Mouse (Mus musculus) forebrain, embryonic 14.5 days (tissue): ENCODE data around the gene Me1. TPM values are rescaled to one million over a fixed set of nuclear protein-coding genes. Genes with fewer than 3 reads are reported as not detected.
A peak's percentile ranks its signal among the peaks of the same experiment; 100 is the strongest.

Experiments used
- ATAC-seq: fragments of 200-750 bp; cut with Nextera tagmentation; 2 replicates; pipeline ENCODE4 v1.8.0; 2017; ENCODE audit warnings: mild to moderate bottlenecking, moderate library complexity
- DNase-seq: peaks from one replicate; pipeline ENCODE4 v3.0.0-alpha.2; 2015; ENCODE audit warnings: low spot score
- H3K27ac ChIP-seq: fragments of 300-500 bp; sonication (generic); 2 replicates; pipeline ENCODE4 v1.5.1; 2014; ENCODE audit warnings: low read depth, mild to moderate bottlenecking, control low read depth, low read length, moderate library complexity
- H3K27me3 ChIP-seq: fragments of 300-500 bp; sonication (generic); replicated peaks from 2 replicates; pipeline ENCODE4 v1.6.1; 2014; ENCODE audit warnings: low read length, control low read depth, mixed read lengths; ENCODE audit not compliant: control insufficient read depth, insufficient read depth
- H3K36me3 ChIP-seq: fragments of 300-500 bp; sonication (generic); 2 replicates; pipeline ENCODE4 v1.6.1; 2014; ENCODE audit warnings: low read length, control low read depth; ENCODE audit not compliant: control insufficient read depth, insufficient read depth
- H3K4me1 ChIP-seq: fragments of 300-500 bp; sonication (generic); 2 replicates; pipeline ENCODE4 v1.6.1; 2014; ENCODE audit warnings: antibody characterized with exemption, low read length, control low read depth; ENCODE audit not compliant: control insufficient read depth, insufficient read depth
- H3K4me2 ChIP-seq: fragments of 300-500 bp; sonication (generic); 2 replicates; pipeline ENCODE4 v1.6.1; 2014; ENCODE audit warnings: mild to moderate bottlenecking, control low read depth, low read length
- H3K4me3 ChIP-seq: fragments of 300-500 bp; sonication (generic); 2 replicates; pipeline ENCODE4 v1.5.1; 2014; ENCODE audit warnings: low read depth, low read length, control low read depth
- H3K9ac ChIP-seq: fragments of 300-500 bp; sonication (generic); 2 replicates; pipeline ENCODE4 v1.6.1; 2014; ENCODE audit warnings: mild to moderate bottlenecking, low read length, control low read depth, moderate library complexity
- H3K9me3 ChIP-seq: fragments of 300-500 bp; sonication (generic); replicated peaks from 2 replicates; pipeline ENCODE4 v1.6.1; 2016; ENCODE audit warnings: low read length, control low read depth, mixed read lengths; ENCODE audit not compliant: control insufficient read depth
- WGBS: fragments of 180-500 bp; shearing (Covaris S2); extraction: QIAGEN DNeasy Blood & Tissue Kit; methylation state at CpG from one replicate; pipeline ENCODE4 v1.1.7; 2014; 5-methylcytosine and 5-hydroxymethylcytosine counted together
- polyA plus RNA-seq: library from polyadenylated mRNA; unstranded; fragments of >200 nt; fragmentation: Nextera tagmentation; extraction: Ambion mirVana; gene quantifications from 2 replicates; pipeline ENCODE4 v1.2.1, GENCODE M21; 2014

Gene Me1
- polyA plus RNA-seq = 13.8 and 19.1 TPM in 2 replicates

DNA sequence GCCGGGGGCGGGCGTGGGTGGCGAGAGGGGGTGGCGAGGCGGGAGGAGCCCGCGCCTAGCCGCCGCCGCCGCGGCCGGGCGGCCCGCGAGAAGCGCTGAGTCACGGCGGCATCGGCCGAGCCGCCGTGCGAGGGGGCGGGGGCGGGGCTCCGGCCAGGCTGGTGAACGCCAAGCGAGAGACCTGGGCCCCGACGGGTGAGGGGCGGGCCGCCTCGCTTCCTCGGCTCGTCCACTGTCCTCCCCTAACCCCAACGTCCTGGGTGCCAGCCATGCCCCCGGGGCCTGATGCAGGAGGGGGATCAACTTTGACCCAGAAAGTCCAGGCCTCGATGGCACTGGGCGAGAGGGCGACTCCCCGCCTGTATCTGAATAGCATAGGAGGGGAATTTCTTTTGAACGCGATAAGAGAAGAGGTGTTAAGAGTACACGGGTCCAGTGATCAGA is at the start of gene Me1:
Gene Me1, minus strand, starts transcription at position 136 of the 444 bp plus-strand sequence.
- Histone ChIP-seq H3K27ac (peak within 1 kb of the TSS; percentile 27; the same call in 1 of the 2 replicates), H3K9me3 (no peaks in the 10 kb centered on the region), H3K9ac (peak within 1 kb of the TSS; percentile 77), H3K4me1 (no peaks in the 10 kb centered on the region), H3K4me3 (peak within 1 kb of the TSS; percentile 64), H3K27me3 (no peaks in the 10 kb centered on the region), H3K4me2 (peak within 1 kb of the TSS; percentile 78), H3K36me3 (no peaks in the 10 kb centered on the region)
- DNase-seq = peak; percentile 54
- peak; percentile 79 for ATAC-seq
- WGBS = under 1% methylated on average over 30 of the region's 46 CpGs

DNA sequence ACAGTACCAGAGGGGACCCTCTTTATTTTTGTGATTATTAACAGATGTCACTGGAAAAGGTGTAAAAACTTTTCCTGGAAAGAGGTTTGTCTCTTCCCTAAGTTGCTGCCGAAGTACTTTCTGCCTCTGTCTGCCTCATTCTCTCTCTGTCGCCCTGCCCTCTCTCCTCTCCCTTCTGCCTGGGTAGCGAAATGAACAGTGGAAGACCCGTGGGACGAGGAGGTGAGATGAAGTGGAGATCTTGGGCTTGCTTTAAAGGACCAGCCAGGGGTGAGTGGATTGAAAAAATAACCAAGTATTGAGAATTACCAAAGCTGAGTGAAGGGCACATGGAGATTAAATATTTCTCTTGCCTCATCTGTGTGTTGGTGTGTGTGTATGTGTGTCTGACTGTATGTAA is 48.3 kb upstream of the Me1 start:
- no peak for ATAC-seq
- H3K9me3 ChIP-seq = no peaks in the 10 kb centered on the region
- DNase-seq = no peak
- no peaks in the 10 kb centered on the region for H3K36me3 ChIP-seq
- no peak overlapping the region for H3K9ac ChIP-seq
- H3K27me3 ChIP-seq = no peaks in the 10 kb centered on the region
- no peak overlapping the region for H3K27ac ChIP-seq
- H3K4me2 ChIP-seq = peak overlapping the region; percentile 55; the same call in 1 of the 2 replicates
- peaks cover 12% of the 10 kb centered on the region for H3K4me1 ChIP-seq
- WGBS = 37% methylated on average over 5 of the region's 5 CpGs
- H3K4me3 ChIP-seq = no peak overlapping the region

DNA sequence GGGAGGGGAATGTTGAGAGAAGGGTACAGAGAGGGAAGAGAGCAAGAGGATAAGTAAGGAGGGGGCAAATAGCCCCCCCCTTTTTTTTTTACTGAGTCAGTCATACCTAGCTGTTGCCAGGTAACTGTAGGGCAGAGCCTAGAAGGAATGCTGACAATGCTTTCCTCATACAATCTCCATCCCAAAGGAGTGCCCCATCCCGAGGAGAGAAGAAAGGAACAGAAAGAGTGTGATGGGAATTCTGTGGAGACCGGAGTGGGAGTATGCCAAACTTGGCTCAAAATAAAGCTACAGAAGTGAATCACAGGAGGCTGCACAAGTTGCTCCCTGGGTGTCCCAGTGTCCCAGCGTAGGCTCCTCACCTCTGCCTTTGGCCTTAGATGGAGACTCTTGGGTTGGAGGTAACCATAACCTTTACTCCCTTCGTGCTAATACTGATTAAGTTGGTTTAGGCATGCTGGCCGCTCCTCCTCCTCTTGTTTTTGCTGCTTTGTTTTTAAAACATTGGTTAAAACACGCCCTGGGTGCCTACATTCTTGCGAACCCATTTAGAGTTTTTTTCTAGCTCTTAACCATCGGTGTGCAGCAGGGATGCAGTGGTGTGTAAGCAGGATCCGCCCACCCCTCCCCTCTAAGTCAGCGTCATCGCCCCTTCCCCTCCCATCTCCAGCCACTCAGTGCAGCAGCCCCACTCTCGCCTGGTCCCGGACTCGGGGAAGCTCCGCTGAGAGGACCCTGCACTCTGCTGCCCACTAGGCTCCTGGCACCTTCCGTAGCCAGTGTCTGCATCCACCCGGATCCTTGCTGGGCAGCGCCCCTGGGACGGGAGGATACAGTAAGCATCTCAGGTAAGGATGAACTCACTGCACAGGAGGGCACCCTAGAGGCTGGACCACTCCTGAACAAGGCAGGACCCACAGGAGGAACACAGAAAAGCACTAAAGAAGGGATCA is 47.5 kb upstream of the Me1 start, which contains the start of gene Prss35:
Gene Prss35, plus strand, starts transcription at position 691 of the 953 bp plus-strand sequence.
- DNase-seq = peak; percentile 59
- peak; percentile 87 for ATAC-seq
- Histone ChIP-seq H3K4me1 (peaks cover 12% of the 10 kb centered on the region), H3K4me3 (peak within 1 kb of the TSS; percentile 25), H3K9ac (peak within 1 kb of the TSS; percentile 49), H3K27ac (no peak within 1 kb of the TSS), H3K9me3 (no peaks in the 10 kb centered on the region), H3K4me2 (peak within 1 kb of the TSS; percentile 55), H3K36me3 (no peaks in the 10 kb centered on the region), H3K27me3 (no peaks in the 10 kb centered on the region)
- WGBS = 1% methylated on average over 19 of the region's 19 CpGs

- Histone ChIP-seq H3K4me2 (no peak overlapping the region), H3K9ac (no peak overlapping the region), H3K4me1 (peaks cover 9% of the 10 kb centered on the region), H3K9me3 (no peaks in the 10 kb centered on the region), H3K27ac (no peak overlapping the region), H3K27me3 (no peaks in the 10 kb centered on the region), H3K36me3 (no peaks in the 10 kb centered on the region), H3K4me3 (no peak overlapping the region)
- 13% methylated on average over 3 of the region's 3 CpGs for WGBS
- no peak for ATAC-seq
- no peak for DNase-seq
Measured at GRCm38 (mm10) chr9:86739971-86740370, 44.2 kb upstream of the Me1 start.

DNA sequence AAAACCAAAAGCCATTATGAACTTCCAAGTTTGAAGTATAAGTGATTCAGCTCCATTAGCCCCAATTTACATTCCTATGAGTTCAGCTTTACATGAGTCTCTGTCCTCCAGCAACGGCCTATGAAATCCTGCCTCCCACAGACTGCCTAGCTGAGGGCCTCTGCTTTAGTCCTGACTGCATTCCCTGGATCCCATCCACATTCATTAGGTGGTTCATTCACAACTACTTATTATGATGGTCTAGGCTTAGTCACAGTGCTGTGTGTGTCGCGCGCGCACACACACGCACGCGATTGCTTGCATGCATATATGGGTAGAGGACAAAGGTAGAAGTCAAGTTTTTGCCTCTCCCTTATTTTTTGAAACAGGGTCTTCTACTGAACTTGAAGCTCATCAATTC is 43.0 kb upstream of the Me1 start:
- H3K4me3 ChIP-seq = no peak overlapping the region
- H3K36me3 ChIP-seq = no peaks in the 10 kb centered on the region
- DNase-seq (peak; percentile 10), ATAC-seq (no peak)
- WGBS = 82% methylated on average over 8 of the region's 8 CpGs
- H3K4me2 ChIP-seq = no peak overlapping the region
- H3K27ac ChIP-seq = no peak overlapping the region
- no peaks in the 10 kb centered on the region for H3K9me3 ChIP-seq
- peaks cover 9% of the 10 kb centered on the region for H3K4me1 ChIP-seq
- H3K27me3 ChIP-seq = no peaks in the 10 kb centered on the region
- H3K9ac ChIP-seq = no peak overlapping the region

GRCm38 (mm10) chr9:86738067-86738466 is 42.3 kb upstream of the Me1 start:
- ATAC-seq = no peak
- Histone ChIP-seq H3K9me3 (no peaks in the 10 kb centered on the region), H3K36me3 (no peaks in the 10 kb centered on the region), H3K4me3 (no peak overlapping the region), H3K27ac (no peak overlapping the region), H3K4me2 (no peak overlapping the region), H3K9ac (no peak overlapping the region), H3K27me3 (no peaks in the 10 kb centered on the region), H3K4me1 (peaks cover 3% of the 10 kb centered on the region)
- 93% methylated on average over 1 of the region's 1 CpGs for whole genome bisulfite sequencing
- no peak for DNase-seq

DNA sequence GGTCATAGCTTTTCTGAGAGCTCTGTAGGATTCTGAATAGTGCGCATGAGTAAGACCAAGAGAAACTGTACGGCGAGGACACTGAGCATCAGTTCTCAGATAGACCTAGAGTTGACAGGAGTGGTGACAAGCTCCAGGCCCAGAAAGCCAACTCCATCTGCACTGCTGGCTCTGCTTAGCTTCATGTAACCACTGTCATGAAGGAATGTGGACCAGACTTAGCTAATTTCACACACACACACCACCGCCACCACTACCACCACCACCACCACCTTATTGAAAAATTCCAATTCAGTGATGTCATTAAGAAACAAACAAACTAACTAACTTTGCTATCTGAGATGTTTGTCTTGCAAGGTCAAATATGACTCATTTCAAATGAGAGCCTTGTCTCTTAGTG is 41.2 kb upstream of the Me1 start:
- 95% methylated on average over 4 of the region's 4 CpGs for WGBS
- Histone ChIP-seq H3K27ac (no peak overlapping the region), H3K36me3 (no peaks in the 10 kb centered on the region), H3K4me1 (no peaks in the 10 kb centered on the region), H3K4me3 (no peak overlapping the region), H3K9ac (no peak overlapping the region), H3K27me3 (no peaks in the 10 kb centered on the region), H3K4me2 (no peak overlapping the region), H3K9me3 (no peaks in the 10 kb centered on the region)
- ATAC-seq (no peak), DNase-seq (no peak)

- no peak overlapping the region for H3K27ac ChIP-seq
- no peak overlapping the region for H3K4me3 ChIP-seq
- H3K27me3 ChIP-seq = no peaks in the 10 kb centered on the region
- H3K9ac ChIP-seq = no peak overlapping the region
- ATAC-seq (no peak), DNase-seq (no peak)
- 79% methylated on average over 9 of the region's 9 CpGs for WGBS
- H3K9me3 ChIP-seq = no peaks in the 10 kb centered on the region
- H3K4me1 ChIP-seq = no peaks in the 10 kb centered on the region
- no peak overlapping the region for H3K4me2 ChIP-seq
- H3K36me3 ChIP-seq = no peaks in the 10 kb centered on the region
Measured at GRCm38 (mm10) chr9:86734795-86735194, 39.0 kb upstream of the Me1 start.

- no peak overlapping the region for H3K27ac ChIP-seq
- H3K27me3 ChIP-seq = no peaks in the 10 kb centered on the region
- ATAC-seq (no peak), DNase-seq (no peak)
- no peak overlapping the region for H3K4me2 ChIP-seq
- H3K4me1 ChIP-seq = no peaks in the 10 kb centered on the region
- no peak overlapping the region for H3K9ac ChIP-seq
- H3K36me3 ChIP-seq = no peaks in the 10 kb centered on the region
- no peak overlapping the region for H3K4me3 ChIP-seq
- H3K9me3 ChIP-seq = no peaks in the 10 kb centered on the region
Measured at GRCm38 (mm10) chr9:86734357-86734756, 38.6 kb upstream of the Me1 start.
